Mouse (Mus musculus): Measurements from ENCODE around the gene Wdr60.
A peak's percentile ranks its signal among the peaks of the same experiment; 100 is the strongest.
"Not testable (repeated sequence)": the region's sequence is repeated elsewhere in the genome, so short reads cannot be mapped to it uniquely, and the experiment has no call there.

Wdr60 gene

GRCm38 (mm10) chr12:116262555-116263341, at the start of gene Wdr60:
Gene Wdr60 (minus strand): TSS chr12:116263022.
- DNase-seq (ENCODE audit: low spot score): peak; percentile 93

DNA sequence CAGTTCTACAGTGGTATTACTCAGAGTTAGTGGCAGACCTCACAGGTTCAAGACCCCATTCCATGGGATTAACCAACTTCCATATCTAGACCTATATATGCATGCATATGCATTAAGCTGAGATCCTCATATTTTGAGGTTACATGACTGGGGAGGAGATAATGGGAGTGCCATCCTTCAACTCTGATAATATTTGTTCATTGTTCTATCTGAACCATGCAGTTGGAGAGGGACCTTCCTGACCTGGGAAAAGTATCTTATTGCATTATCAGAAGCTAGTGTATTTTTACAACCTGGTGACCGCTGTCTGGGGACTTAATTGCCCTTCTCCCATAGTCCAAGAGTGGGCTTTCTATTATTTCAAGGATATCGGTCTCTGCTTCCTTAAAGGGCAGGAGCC, 45.8 kb upstream of the Wdr60 start:
- DNase-seq (ENCODE audit: low spot score): no peak

DNA sequence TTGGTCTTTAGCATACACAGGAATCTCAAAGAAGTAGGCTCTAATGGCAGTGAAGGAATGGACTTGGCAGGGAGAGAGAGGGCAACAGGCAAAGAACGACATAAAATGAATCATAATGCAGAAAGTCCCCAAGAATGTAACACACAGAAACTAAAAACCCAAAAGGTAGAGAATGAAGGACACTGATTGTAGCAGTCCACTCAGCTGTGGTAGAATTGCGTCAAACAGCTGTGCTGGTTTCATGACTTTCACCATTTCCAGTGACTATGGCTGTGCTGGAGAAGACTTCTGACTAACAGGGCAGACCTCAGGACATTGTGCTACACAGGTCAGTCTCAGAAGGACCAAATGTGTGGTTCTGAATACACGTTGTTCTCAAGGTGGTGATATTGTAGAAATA, 45.0 kb upstream of the Wdr60 start:
- no peak for DNase-seq (ENCODE audit: low spot score)

DNA sequence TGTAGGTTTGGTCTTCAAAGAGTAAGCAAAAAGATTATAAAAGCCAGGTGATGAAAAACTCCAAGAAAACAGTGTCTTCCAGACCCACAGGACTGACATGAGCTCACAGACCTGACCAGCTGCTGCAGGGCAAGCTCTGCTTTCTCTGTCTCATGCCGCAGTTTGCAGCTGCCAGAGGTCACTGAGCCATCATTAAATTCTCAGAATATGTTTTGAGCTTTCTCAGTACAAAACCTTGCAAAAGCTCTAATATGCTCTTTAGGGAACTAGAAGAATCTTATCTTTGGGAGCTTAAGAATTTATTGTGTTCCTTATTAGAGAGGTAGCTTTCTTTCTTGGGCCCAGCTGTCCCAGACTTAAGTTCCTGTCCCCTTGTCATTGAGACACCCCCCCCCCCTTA, 43.2 kb upstream of the Wdr60 start:
- DNase-seq (ENCODE audit: low spot score): no peak

DNA sequence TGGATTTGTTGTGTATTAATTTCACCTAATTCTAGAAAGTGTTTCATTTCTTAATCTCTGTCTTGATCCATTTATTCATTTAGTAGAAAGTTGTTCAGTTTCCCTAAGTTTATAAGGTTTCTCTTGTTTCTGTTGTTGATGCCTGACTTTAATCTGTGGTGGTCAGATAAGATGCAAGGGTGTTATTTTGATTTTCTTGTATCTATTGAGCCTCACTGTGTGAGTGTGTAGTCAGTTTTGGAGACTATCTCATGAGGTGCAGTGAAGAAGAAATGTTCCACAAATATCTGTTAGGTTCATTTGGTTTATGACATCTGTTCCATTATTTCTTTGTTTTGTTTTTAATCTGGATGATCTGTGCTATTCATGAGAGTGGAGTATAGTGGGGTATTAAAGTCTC, 39.4 kb upstream of the Wdr60 start:
- no peak for DNase-seq (ENCODE audit: low spot score)

- no peak for DNase-seq (ENCODE audit: low spot score)
Observed at GRCm38 (mm10) chr12:116299906-116300305, 37.1 kb upstream of the Wdr60 start.

DNA sequence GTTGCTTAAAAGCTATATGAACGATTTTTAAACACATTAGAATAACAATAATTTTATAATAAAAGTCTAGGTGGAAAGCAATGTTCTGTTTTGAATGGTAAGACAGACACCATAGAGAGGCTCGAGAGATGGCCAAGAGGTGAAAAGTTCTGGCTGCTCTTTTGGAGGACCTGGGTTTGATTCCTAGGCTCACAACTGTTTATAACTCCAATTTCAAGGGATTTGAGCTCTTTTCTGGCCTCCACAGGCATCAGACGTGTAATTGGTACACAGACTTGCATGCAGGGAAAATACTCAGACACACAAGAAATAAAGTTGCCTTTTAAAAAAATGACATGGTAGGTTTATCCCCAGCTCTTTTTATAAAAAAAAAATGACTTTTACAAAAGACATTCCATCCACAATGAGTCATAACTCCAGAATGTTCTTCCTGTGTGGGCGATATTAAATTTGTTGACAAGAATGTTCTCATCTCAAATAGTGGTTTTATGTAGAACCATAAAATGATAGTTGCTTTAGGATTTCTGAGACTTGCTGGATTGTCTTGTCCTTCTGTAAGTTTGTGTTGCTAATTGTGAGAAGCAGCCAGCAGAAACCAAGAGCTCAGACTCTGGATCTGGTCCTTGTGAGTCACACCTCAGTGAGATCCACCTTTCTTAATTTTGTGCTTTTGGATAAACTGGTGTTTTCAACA, 30.9 kb upstream of the Wdr60 start:
- no peak for DNase-seq (ENCODE audit: low spot score)

- DNase-seq (ENCODE audit: low spot score): no peak
Observed at GRCm38 (mm10) chr12:116293185-116293584, 30.4 kb upstream of the Wdr60 start.

GRCm38 (mm10) chr12:116283511-116283910, 20.7 kb upstream of the Wdr60 start:
- no peak for DNase-seq (ENCODE audit: low spot score)

GRCm38 (mm10) chr12:116282856-116283255, 20.0 kb upstream of the Wdr60 start:
- no peak for DNase-seq (ENCODE audit: low spot score)

DNA sequence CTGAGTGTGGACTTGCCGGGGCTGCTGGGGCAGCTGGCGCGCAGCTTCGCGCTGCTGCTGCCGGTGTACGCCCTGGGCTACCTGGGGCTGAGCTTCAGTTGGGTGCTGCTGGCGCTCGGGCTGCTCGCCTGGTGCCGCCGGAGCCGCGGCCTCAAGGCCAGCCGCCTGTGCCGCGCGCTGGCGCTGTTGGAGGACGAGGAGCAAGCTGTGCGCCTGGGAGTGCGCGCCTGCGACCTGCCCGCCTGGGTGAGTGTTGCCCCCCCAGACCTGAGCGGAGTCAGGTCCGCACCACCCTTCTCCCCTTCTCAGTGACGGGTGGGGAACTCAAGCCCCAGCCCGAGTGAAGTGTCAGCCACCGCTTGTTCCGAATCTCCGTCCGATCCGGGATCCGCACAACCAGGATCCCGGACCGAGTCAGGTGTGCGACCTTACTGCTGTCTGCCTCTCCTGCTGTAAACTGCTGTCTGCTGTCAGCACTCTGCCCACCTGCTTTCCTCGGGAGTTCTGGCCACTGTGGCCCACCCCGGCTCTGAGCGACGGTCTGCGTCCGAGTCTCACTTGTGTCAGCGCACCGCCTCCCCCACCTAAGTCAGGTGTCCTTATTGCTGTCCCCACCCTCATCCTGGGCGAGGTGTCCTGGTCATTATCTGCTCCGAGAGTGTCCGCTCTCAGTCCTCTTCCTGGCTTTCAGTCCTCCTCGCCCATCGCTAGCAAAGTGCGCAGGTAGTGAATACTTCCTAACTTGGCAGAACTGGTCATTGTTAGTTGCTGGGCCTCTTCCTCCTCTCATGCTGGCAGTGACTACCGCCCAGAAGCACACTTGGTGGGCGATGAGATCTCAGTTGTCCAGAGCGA, 18.8 kb upstream of the Wdr60 start:
- peak; percentile 27 for DNase-seq (ENCODE audit: low spot score)

DNA sequence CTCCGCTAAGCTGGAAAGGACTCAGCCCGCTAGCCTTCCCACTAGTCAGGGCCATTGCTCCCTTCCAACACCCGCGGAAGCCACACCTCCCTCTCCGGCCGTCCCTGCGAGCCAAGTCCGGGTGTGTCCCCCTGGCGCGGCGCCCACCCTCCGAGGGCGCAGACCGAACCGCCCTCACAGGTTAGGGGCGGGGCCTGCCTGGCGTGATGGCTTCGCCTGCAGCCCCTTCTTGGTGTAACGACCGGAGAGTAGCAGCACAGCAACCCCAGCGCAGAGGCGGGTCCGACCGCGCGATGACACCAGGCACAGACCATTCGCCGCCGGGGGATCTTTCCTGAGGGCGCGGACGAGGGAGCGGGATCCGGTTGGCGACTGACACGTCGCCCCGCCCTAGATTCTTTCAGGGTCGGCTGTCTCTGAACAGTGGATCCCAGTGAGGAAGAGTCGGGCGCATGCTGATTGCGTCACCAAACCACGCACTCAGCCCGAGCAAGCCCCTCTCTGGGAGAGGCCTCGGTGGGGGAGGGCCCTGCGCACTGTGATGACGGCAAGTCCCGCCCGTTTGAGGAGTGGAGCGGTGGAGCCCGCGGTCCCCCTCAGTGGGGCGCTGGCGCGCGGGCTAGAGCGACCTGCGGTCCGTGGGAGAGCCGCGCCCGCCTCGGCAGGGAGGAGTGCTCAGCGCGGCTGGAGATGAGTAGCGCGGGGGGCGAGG, 18.0 kb upstream of the Wdr60 start, which contains the start of gene Esyt2:
TSS of gene Esyt2 (plus strand) at position 544 of the 712 bp plus-strand sequence.
- peak; percentile 99 for DNase-seq (ENCODE audit: low spot score)

GRCm38 (mm10) chr12:116280149-116280652, 17.4 kb upstream of the Wdr60 start:
- no peak for DNase-seq (ENCODE audit: low spot score)

DNA sequence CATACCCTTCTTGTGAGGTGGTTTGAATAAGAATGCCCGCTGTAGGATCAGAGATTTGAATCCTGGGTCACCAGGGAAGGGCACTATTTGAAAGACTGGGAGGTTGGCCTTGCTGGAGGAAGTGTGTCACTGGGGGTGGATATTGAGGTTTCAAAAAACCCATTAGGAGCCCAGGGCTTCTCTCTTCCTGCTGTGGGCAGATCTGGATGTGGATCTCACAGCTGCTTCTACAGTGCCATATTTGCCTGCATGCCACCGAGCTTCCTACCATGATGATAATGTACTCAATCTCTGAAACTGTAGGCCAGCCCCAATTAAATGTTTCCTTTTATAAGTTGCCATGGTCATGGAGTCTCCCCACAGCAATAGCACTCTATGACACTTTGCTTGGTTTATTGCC, 16.4 kb upstream of the Wdr60 start:
- no peak for DNase-seq (ENCODE audit: low spot score)

GRCm38 (mm10) chr12:116278541-116278940, 15.7 kb upstream of the Wdr60 start:
- DNase-seq (ENCODE audit: low spot score): no peak

- DNase-seq (ENCODE audit: low spot score): no peak
Observed at GRCm38 (mm10) chr12:116276961-116277360, 14.1 kb upstream of the Wdr60 start.

GRCm38 (mm10) chr12:116275631-116276030, 12.8 kb upstream of the Wdr60 start:
- no peak for DNase-seq (ENCODE audit: low spot score)

DNA sequence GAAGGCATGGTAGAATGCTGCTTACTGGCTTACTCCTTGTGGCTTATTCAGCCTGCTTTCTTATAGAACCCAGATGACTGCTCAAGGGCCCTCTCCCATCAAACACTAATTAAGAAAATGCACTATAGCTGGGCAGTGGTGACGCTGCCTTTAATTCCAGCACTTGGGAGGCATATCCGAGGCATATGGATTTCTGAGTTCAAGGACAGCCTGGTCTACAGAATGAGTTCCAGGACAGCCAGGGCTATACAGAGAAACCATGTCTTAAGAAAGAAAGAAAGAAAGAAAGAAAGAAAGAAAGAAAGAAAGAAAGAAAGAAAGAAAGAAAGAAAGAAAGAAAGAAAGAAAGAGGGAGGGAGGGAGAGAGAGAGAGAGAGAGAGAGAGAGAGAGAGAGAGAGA, 12.3 kb upstream of the Wdr60 start, which contains the start of gene Gm11027:
TSS of gene Gm11027 (plus strand) at position 301 of the 400 bp plus-strand sequence.
- DNase-seq (ENCODE audit: low spot score): not testable (repeated sequence)

- DNase-seq (ENCODE audit: low spot score): no peak
Observed at GRCm38 (mm10) chr12:116273733-116274132, 10.9 kb upstream of the Wdr60 start.

DNA sequence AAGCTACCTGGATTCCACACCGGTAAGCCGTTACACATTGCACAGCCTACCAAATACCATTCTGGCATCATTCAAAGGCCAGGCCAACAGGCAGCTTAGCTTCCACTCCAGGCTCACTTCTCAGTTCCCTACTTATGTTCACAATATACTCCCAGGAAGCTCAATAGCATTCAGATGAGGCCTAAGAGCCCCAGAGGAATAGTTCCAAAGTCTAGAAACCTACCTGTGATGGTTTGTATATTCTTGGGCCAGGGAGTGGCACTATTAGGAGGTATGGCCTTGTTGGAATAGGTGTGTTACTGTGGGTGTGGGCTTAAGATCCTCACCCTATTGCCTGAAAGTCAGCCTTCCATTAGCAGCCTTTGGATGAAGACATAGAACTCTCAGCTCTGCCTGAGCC, 8.2 kb upstream of the Wdr60 start:
- no peak for DNase-seq (ENCODE audit: low spot score)

DNA sequence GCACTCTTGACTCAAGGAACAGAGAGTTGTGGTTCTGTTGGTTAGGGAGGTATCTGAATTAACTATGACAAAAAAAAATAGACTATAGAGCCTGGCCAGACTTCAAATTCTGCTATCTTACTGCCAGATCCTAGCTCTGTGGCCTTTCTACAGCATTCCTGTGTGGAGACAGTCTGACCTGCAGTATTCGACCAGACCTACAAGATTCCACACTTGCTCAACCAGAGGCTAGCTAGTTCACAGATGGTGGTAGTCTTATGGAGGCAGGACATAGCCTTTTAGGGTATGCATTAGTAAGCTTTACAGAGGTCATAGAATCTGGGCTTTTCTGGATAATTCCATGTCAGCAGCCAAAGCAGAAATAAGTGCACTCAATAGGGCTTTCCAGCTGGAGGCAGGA, 7.7 kb upstream of the Wdr60 start:
- DNase-seq (ENCODE audit: low spot score): no peak

GRCm38 (mm10) chr12:116269450-116269849, 6.6 kb upstream of the Wdr60 start:
- no peak for DNase-seq (ENCODE audit: low spot score)

All from retina, embryonic 14.5 days (tissue).